Mouse (Mus musculus) heart, embryonic 13.5 days (tissue): ENCODE data around the gene Dnm3. TPM values are rescaled to one million over a fixed set of nuclear protein-coding genes. Genes with fewer than 3 reads are reported as not detected.

Experiments used
- ATAC-seq: fragments of 200-750 bp; cut with Nextera tagmentation; 2 replicates; pipeline ENCODE4 v1.8.0; 2017; ENCODE audit warnings: moderate TSS enrichment; ENCODE audit not compliant: insufficient number of reproducible peaks, low FRiP score, low TSS enrichment; ENCODE audit errors: extremely low read depth
- H3K27ac ChIP-seq: fragments of 300-500 bp; sonication (generic); replicated peaks from 2 replicates; pipeline ENCODE4 v1.5.1; 2015; ENCODE audit warnings: moderate library complexity, mild to moderate bottlenecking, inconsistent platforms
- H3K27me3 ChIP-seq: fragments of 300-500 bp; sonication (generic); replicated peaks from 2 replicates; pipeline ENCODE4 v1.6.1; 2015; ENCODE audit warnings: mild to moderate bottlenecking, inconsistent platforms
- H3K36me3 ChIP-seq: fragments of 300-500 bp; sonication (generic); 2 replicates; pipeline ENCODE4 v1.6.1; 2015; ENCODE audit warnings: mild to moderate bottlenecking, inconsistent platforms
- H3K4me1 ChIP-seq: fragments of 300-500 bp; sonication (generic); 2 replicates; pipeline ENCODE4 v1.6.1; 2015; ENCODE audit warnings: inconsistent platforms
- H3K4me2 ChIP-seq: fragments of 300-500 bp; sonication (generic); 2 replicates; pipeline ENCODE4 v1.6.1; 2015; ENCODE audit warnings: inconsistent platforms, mild to moderate bottlenecking, moderate library complexity
- H3K4me3 ChIP-seq: fragments of 300-500 bp; sonication (generic); 2 replicates; pipeline ENCODE4 v1.5.1; 2015; ENCODE audit warnings: moderate library complexity, mild to moderate bottlenecking, inconsistent platforms
- H3K9ac ChIP-seq: fragments of 300-500 bp; sonication (generic); 2 replicates; pipeline ENCODE4 v1.6.1; 2015; ENCODE audit warnings: inconsistent platforms, mild to moderate bottlenecking, moderate library complexity
- H3K9me3 ChIP-seq: fragments of 300-500 bp; sonication (generic); 2 replicates; pipeline ENCODE4 v1.6.1; 2016; ENCODE audit warnings: inconsistent platforms
- WGBS: fragments of 180-500 bp; shearing (Covaris S2); methylation state at CpG from one replicate; pipeline ENCODE4 v1.1.7; 2015; ENCODE audit warnings: mixed read lengths; 5-methylcytosine and 5-hydroxymethylcytosine counted together
- polyA plus RNA-seq: library from polyadenylated mRNA; unstranded; fragments of >200 nt; fragmentation: Nextera tagmentation; extraction: Ambion mirVana; gene quantifications from 2 replicates; pipeline ENCODE4 v1.2.1, GENCODE M21; 2015

The Dnm3 gene
- polyA plus RNA-seq, 1 experiment from 2014 or later = 1.3 TPM

DNA sequence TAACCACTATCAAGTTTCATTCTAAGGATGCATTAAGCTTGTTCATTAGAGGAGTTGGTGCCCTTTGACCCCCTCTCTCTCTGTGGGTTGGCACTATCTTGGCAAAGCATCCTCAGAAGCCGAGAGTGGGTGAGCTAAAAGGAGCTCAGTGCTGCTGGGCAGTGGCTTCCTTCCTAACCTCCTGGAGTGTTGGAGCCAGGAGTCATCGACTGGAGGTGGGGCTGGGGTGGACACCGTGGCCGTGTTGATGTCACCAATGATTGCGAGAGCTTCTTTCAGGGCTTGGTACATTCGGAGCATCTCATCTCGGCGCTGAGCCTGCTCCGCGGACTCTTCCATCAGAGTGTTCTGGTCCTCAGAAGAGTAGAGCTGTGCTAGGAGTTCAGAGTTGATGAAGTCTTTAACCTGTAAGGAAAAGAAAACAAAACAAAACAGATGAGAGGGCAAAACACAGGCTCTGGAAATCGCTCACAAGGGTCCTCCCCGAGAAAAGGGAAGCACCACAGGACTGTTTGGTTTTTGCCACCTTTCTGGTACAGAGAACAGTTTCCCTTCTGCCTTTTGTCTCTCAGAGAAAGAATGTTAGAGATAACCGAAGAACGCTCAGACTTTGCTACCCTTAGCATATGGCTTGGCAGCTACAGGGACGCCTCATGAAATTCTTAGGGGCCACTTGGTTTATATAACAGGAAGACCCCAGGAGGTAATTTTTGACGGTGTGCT is 466.1 kb downstream of the Dnm3 start:
- no peaks in the 10 kb centered on the region for H3K9me3 ChIP-seq
- H3K9ac ChIP-seq = no peak overlapping the region
- peak overlapping the region; percentile 50 for H3K27ac ChIP-seq
- WGBS = 30% methylated on average over 16 of the region's 16 CpGs
- no peaks in the 10 kb centered on the region for H3K36me3 ChIP-seq
- ATAC-seq = no peak
- peak overlapping the region; percentile 42 for H3K4me2 ChIP-seq
- H3K27me3 ChIP-seq = no peaks in the 10 kb centered on the region
- H3K4me3 ChIP-seq = no peak overlapping the region
- H3K4me1 ChIP-seq = peaks cover 67% of the 10 kb centered on the region

DNA sequence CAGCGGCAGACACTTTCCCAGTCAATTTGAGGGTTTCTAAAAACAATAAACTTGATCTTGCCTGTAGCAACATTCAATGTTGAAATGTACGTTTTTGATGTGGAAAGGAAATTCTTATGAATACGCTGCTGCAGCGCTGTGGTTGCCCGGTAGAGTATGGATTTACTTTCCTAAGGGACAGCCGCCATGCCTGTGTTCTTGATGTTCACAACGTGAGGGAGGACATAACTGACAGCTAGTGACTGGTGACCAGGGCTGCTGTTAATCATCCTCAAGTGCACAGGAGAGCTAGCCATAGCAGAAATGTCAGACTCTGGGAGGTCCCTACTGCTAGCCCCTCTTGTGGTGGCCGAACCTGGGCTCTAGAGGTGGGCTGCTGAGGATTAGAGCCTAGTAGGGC is 468.7 kb downstream of the Dnm3 start:
- 55% methylated on average over 8 of the region's 8 CpGs for WGBS
- ATAC-seq = no peak
- no peaks in the 10 kb centered on the region for H3K9me3 ChIP-seq
- peaks cover 61% of the 10 kb centered on the region for H3K4me1 ChIP-seq
- H3K36me3 ChIP-seq = no peaks in the 10 kb centered on the region
- H3K4me2 ChIP-seq = no peak overlapping the region
- H3K9ac ChIP-seq = 0 out of 2 replicates have a peak overlapping the region, but pooled peaks have one; percentile 19
- H3K27ac ChIP-seq = peak overlapping the region; percentile 74
- no peak overlapping the region for H3K4me3 ChIP-seq
- H3K27me3 ChIP-seq = no peaks in the 10 kb centered on the region

DNA sequence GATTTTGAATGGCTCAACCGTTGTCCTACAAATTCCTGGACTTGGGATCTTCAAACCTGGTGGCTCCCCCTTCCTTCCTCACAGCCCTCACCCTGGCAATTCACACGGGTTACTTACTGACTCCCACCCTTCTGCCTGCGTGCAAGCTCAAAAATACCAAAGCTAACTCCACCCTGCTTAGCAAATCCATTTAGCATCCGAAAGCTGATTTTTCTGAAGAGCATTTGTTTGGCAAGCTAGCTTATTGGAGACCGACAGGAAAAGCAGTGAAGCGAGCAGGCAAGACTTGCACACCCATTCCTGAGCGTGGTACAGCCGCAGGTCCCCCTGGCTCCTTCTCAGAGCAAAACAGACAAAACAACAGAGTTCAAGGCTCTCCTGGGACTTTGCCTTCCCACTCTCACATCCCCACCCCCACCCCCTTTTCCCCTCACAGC is 469.2 kb downstream of the Dnm3 start:
- H3K4me3 ChIP-seq = no peak overlapping the region
- H3K9ac ChIP-seq = 0 out of 2 replicates have a peak overlapping the region, but pooled peaks have one; percentile 19
- H3K36me3 ChIP-seq = no peaks in the 10 kb centered on the region
- peak overlapping the region; percentile 74 for H3K27ac ChIP-seq
- no peaks in the 10 kb centered on the region for H3K9me3 ChIP-seq
- no peak for ATAC-seq
- peaks cover 62% of the 10 kb centered on the region for H3K4me1 ChIP-seq
- no peaks in the 10 kb centered on the region for H3K27me3 ChIP-seq
- 41% methylated on average over 8 of the region's 8 CpGs for WGBS
- no peak overlapping the region; the same call in 1 of the 2 replicates for H3K4me2 ChIP-seq

DNA sequence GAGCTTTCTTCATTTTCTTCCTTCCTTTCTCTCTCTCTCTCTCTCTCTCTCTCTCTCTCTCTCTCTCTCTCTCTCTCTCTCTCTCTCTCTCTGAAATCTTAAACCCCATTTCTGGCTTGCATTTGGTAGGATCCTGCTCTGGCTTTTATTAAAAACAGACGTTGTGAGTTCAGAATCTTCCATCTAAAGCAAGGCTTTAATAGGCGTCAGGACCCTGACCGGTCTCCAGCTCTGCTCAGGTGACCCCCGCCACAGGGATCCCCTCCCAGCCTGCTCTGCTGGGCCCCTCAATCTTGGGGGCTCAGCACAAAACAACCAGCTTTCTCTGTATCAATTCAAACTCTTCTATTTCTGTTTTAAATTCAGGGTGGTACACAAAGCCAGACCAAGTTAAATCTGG is 469.6 kb downstream of the Dnm3 start:
- Histone ChIP-seq H3K27me3 (no peaks in the 10 kb centered on the region), H3K9ac (no peak overlapping the region), H3K4me3 (no peak overlapping the region), H3K4me1 (peaks cover 60% of the 10 kb centered on the region), H3K9me3 (no peaks in the 10 kb centered on the region), H3K27ac (peak overlapping the region; percentile 74), H3K36me3 (no peaks in the 10 kb centered on the region), H3K4me2 (no peak overlapping the region)
- WGBS = 55% methylated on average over 4 of the region's 4 CpGs
- ATAC-seq = no peak

DNA sequence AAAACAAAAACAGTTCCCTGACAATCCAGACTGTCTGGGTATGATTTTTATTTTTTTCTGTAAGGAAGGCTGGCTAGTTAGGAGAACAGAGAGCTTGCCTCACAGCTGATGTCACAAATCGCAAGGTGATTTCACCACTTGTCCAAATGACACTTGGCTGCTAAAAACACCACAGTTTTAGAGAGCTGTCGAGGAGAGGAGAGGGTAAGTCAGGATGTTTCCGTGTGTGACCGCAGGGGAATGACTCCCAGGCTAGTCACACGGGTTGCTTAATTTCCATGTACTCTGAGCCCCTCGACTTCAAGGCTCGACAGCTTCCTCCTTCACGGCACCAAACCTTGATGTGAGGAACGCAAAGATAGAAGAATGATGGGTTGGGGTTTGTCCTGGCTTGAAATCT is 471.7 kb downstream of the Dnm3 start:
- Histone ChIP-seq H3K9me3 (no peaks in the 10 kb centered on the region), H3K4me1 (peaks cover 51% of the 10 kb centered on the region), H3K27me3 (no peaks in the 10 kb centered on the region), H3K36me3 (no peaks in the 10 kb centered on the region), H3K4me3 (no peak overlapping the region), H3K27ac (peak overlapping the region; percentile 43), H3K4me2 (no peak overlapping the region), H3K9ac (no peak overlapping the region)
- WGBS = 62% methylated on average over 9 of the region's 9 CpGs
- ATAC-seq = no peak

DNA sequence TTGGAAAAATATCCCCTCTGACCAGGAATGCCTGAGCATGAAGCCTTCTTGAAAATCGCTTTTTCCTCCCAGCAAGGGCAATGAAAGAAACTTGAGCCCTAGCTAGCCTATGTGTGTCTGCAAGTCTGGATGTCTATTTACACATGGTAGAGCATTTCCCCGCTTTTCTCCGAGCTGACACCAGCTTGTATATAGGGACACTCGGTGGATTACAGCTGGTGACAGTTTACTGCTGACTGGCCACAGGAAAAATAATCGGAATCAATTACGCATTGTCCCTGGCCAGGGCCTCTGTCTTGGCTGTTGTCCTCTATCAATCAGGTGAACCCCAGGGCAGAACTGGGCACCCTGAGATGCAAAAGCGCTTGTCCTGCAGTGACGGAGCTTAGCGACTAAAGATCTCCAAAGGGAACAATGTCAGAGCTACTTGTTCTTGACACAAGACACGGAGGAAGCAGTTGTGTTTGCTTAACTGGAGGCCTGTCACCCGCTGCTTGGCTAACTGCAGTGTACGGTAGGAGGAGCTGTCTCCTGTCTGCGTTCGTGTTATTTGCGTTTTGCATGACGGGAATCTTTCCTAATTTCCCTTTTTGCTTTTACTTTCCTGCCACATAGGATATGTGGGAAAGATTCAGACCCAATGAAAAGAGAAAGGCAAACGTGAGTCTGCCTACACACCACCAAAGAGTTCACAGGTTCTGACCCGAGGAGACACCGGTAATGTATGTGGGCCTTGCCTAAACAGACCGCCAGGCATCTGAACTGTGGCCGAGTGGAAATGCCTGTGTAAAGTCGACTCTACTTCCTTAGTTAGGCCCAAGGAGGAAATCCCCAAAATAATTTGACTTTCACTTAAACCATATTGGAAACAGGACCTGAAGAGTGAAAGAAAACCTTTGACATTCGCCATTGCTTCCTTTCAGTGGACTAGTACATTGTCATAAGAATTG is 472.7 kb downstream of the Dnm3 start:
- peak overlapping the region; percentile 38 for H3K4me2 ChIP-seq
- no peak overlapping the region for H3K4me3 ChIP-seq
- ATAC-seq = no peak
- peak overlapping the region; percentile 63 for H3K9ac ChIP-seq
- no peaks in the 10 kb centered on the region for H3K9me3 ChIP-seq
- no peaks in the 10 kb centered on the region for H3K36me3 ChIP-seq
- H3K27ac ChIP-seq = peak overlapping the region; percentile 91
- no peaks in the 10 kb centered on the region for H3K27me3 ChIP-seq
- peaks cover 58% of the 10 kb centered on the region for H3K4me1 ChIP-seq
- 51% methylated on average over 23 of the region's 23 CpGs for WGBS

DNA sequence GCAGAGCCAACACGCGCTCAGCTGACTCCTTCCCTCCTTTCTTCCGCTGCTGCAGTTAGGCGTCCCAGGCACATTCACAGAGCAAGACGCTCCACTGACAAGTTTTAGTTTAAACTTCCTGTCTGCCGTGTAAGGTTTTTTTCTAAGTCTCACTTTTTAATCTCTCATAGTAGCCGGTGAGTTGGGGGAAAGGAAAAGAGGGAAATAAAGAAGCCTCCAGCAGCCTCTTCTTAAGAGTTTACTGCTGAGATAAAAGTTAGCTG is 473.4 kb downstream of the Dnm3 start:
- H3K27me3 ChIP-seq = no peaks in the 10 kb centered on the region
- peak overlapping the region; percentile 63 for H3K9ac ChIP-seq
- WGBS = 27% methylated on average over 7 of the region's 7 CpGs
- no peaks in the 10 kb centered on the region for H3K9me3 ChIP-seq
- peak overlapping the region; percentile 38 for H3K4me2 ChIP-seq
- H3K4me1 ChIP-seq = peaks cover 60% of the 10 kb centered on the region
- no peak for ATAC-seq
- H3K36me3 ChIP-seq = no peaks in the 10 kb centered on the region
- no peak overlapping the region for H3K4me3 ChIP-seq
- peak overlapping the region; percentile 91 for H3K27ac ChIP-seq

DNA sequence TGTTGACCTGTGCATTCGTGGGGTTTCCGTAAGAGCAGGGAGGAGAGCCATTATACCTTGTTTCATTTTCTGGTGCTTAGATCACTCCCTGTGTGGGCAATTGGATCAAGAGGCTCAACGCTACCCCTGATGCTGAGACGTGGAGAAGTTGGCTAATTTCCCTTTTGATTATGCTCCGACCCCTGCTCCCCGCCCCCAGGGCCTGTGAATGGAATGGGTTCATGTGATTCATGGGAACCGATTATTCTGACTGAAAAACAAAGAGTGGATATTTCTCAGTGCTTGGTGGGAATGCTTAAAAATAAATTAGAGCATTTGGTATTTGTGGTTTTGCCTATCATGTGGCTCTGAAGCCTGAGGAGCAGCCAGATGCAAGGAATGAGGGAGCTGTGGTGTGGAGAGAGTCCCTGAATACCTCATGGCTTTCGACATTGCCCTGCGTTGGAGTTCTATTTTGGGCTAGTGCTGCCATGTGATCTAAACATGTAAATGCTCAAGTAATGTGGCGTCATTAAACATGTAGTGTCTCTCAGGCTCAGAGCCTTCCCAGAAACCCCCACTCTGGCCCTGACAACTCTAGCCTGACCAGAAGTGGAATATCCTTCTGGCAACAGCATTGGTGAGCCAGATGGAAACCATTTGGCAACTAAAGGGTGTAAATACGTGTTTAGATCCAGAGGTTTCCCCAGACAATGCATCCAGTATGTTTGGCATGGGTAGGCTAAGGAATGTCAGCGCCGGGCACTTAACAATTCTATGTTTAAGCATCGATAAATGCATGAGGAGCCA is 473.9 kb downstream of the Dnm3 start:
- Histone ChIP-seq H3K4me2 (peak overlapping the region; percentile 38), H3K9ac (peak overlapping the region; percentile 63), H3K9me3 (no peaks in the 10 kb centered on the region), H3K4me3 (no peak overlapping the region), H3K36me3 (no peaks in the 10 kb centered on the region), H3K27ac (peak overlapping the region; percentile 91), H3K4me1 (peaks cover 59% of the 10 kb centered on the region), H3K27me3 (no peaks in the 10 kb centered on the region)
- WGBS = 52% methylated on average over 14 of the region's 14 CpGs
- no peak for ATAC-seq

DNA sequence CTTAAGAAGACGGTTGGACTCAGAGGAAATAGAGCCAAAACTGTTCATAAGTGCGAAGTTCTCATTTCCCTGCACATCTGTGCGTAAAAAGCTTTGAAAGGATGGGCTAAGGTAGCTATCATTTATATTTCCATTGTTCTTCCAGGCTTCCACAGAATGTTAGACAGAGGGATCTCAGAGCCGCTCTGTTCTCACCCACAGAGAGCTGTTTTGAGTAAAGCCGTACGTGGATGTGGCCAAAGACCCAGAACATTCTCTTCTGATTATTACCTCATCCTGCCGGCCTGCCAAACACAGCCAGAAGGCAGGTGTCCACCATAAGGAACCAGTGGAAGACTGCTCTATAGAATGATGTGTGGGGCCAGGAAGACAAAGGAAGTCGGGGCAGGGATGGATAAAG is 476.5 kb downstream of the Dnm3 start:
- no peak for ATAC-seq
- Histone ChIP-seq H3K27me3 (no peaks in the 10 kb centered on the region), H3K4me1 (peaks cover 46% of the 10 kb centered on the region), H3K4me3 (no peak overlapping the region), H3K27ac (peak overlapping the region; percentile 82), H3K9ac (no peak overlapping the region), H3K4me2 (no peak overlapping the region), H3K36me3 (no peaks in the 10 kb centered on the region), H3K9me3 (no peaks in the 10 kb centered on the region)
- 77% methylated on average over 8 of the region's 8 CpGs for WGBS

DNA sequence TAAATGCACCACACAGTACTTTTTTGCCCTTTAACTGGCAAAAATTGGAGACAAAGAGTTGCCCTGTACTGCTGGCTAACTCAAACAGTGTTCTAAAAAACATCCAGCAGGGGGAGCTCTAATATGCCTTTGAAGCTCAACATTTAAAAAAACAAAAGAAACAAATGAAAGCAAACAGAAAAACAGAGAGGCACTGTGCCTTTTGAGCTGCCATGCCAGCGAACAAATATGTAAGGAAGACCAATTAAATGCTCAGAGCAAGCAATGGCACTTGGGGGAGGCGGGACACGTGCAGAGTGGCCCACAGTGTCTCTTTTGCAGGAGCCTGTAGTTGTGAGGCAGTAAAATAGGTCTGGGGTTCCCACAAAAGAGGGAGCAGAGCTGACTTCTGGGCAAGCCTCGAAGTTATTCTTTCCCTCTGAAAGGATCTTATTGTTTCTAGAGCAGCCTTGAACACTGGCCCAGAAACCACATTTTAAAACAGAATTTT is 477.9 kb downstream of the Dnm3 start:
- Histone ChIP-seq H3K4me2 (peak overlapping the region; percentile 58), H3K9me3 (no peaks in the 10 kb centered on the region), H3K27me3 (no peaks in the 10 kb centered on the region), H3K27ac (peak overlapping the region; percentile 82), H3K9ac (peak overlapping the region; percentile 73), H3K36me3 (no peaks in the 10 kb centered on the region), H3K4me3 (peak overlapping the region; percentile 23; the same call in 1 of the 2 replicates), H3K4me1 (peaks cover 38% of the 10 kb centered on the region)
- 13% methylated on average over 4 of the region's 4 CpGs for WGBS
- ATAC-seq = no peak

DNA sequence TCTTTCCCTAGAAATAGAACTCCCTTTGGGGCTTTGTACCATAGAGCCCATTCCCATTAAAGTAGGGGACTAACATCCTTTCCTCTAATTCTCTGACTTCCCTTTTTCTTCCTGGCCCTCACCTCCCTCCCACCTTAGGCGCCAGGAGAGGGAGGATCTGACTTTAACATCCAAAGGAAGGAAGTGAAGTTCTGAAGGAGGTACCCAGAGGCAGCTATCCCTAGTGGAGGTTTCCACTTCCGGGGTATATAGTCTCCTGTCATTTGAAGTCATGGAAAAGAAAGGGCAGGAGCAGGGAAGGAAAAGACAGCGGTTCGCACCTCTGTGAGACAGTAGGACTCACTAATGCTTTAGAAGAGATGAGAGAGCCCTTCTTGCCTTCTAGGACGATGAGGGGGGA is 478.5 kb downstream of the Dnm3 start:
- Histone ChIP-seq H3K27ac (peak overlapping the region; percentile 82), H3K4me2 (peak overlapping the region; percentile 58), H3K9me3 (no peaks in the 10 kb centered on the region), H3K9ac (peak overlapping the region; percentile 73), H3K4me3 (no peak overlapping the region), H3K27me3 (no peaks in the 10 kb centered on the region), H3K4me1 (peaks cover 32% of the 10 kb centered on the region), H3K36me3 (no peaks in the 10 kb centered on the region)
- WGBS = 29% methylated on average over 5 of the region's 5 CpGs
- no peak for ATAC-seq
